ENCODE assay signal across 17 mouse cellular contexts in genomic region chr3:55276851-55277250, GRCm38 (mm10). TPM values are rescaled to one million over a fixed set of nuclear protein-coding genes. Genes with fewer than 3 reads are reported as not detected.
"Had no signal": no experiment of that assay in that cellular context is flagged by ENCODE, and none has a peak within 500 bp of the region (broad histone marks: within the 10 kb centered on the region; RNA-seq: fewer than 3 reads in every experiment).

No protein-coding gene starts in this region.

- H3K27ac ChIP-seq: lung, embryonic 15.5 days; macrophage; midbrain, embryonic 13.5 days; midbrain, embryonic 15.5 days; neural tube, embryonic 12.5 days; stomach, embryonic 15.5 days; stomach, postnatal 0 days had no signal

- DNase-seq: lung, adult 2 months; lung, postnatal 14 days; lung, postnatal 36 days; right cerebral cortex, postnatal 14 days; thymus, adult 2 months; thymus, postnatal 25 days; thymus, postnatal 4 days had no signal

- H3K4me3 ChIP-seq: lung, embryonic 15.5 days; megakaryocyte, embryonic 14.5 days; midbrain, embryonic 13.5 days; midbrain, embryonic 15.5 days; neural tube, embryonic 12.5 days; stomach, embryonic 15.5 days had no signal

RNA-seq across cellular contexts. Expression of gene Dclk1, which starts 34.7 kb away (rescaled TPM):
- total RNA-seq: megakaryocyte progenitor cell, adult 5-6 weeks; monocyte, adult 5-6 weeks had no signal
